Mouse (Mus musculus) testis, adult 2 months (tissue): ENCODE measurements at regions not wholly inside any gene's neighbourhood (a gene's known extent, or its start where the extent isn't known, plus 50 kb on each side); places are given as distances from the start of the nearest gene placed in this dataset.

ENCODE experiments used
- CTCF ChIP-seq: fragments of 200-500 bp; IDR thresholded peaks from 2 replicates; pipeline ENCODE4 v1.5.1; 2012; ENCODE audit warnings: low read depth, mild to moderate bottlenecking, inconsistent platforms, low read length, moderate library complexity; ENCODE audit not compliant: control insufficient read depth, insufficient read depth, insufficient replicate concordance
- POLR2A ChIP-seq: fragments of 200-500 bp; IDR thresholded peaks from 2 replicates; pipeline ENCODE4 v1.6.1; 2012; ENCODE audit warnings: low read depth, mild to moderate bottlenecking, inconsistent platforms, low read length, moderate library complexity; ENCODE audit not compliant: control insufficient read depth

GRCm38 (mm10) chr17:4504951-4505350 lies 489.2 kb upstream of the Arid1b start:
- TF ChIP-seq POLR2A (no peak), CTCF (no peak)
